Mouse (Mus musculus) limb, embryonic 11.5 days (tissue): ENCODE data around the gene Pxk. TPM values are rescaled to one million over a fixed set of nuclear protein-coding genes. Genes with fewer than 3 reads are reported as not detected.
A peak's percentile ranks its signal among the peaks of the same experiment; 100 is the strongest.
"Not testable (repeated sequence)": the region's sequence is repeated elsewhere in the genome, so short reads cannot be mapped to it uniquely, and the experiment has no call there.

Source experiments
- ATAC-seq: fragments of 200-750 bp; cut with Nextera tagmentation; 2 replicates; pipeline ENCODE4 v1.8.0; 2017; ENCODE audit warnings: low read depth; ENCODE audit not compliant: insufficient number of reproducible peaks, low FRiP score, low TSS enrichment
- DNase-seq: peaks from one replicate; pipeline ENCODE4 v3.0.0-alpha.2; 2015; ENCODE audit warnings: low spot score
- H3K27ac ChIP-seq: fragments of 300-500 bp; sonication (generic); replicated peaks from 2 replicates; pipeline ENCODE4 v1.5.1; 2014; ENCODE audit warnings: low read depth, mild to moderate bottlenecking, low read length
- H3K27me3 ChIP-seq: fragments of 300-500 bp; sonication (generic); 2 replicates; pipeline ENCODE4 v1.6.1; 2014; ENCODE audit warnings: mild to moderate bottlenecking, low read length, mixed read lengths; ENCODE audit not compliant: control insufficient read depth, insufficient read depth
- H3K36me3 ChIP-seq: fragments of 300-500 bp; sonication (generic); 2 replicates; pipeline ENCODE4 v1.6.1; 2014; ENCODE audit warnings: mild to moderate bottlenecking, low read length, moderate library complexity, mixed read lengths; ENCODE audit not compliant: control insufficient read depth, insufficient read depth
- H3K4me1 ChIP-seq: fragments of 300-500 bp; sonication (generic); 2 replicates; pipeline ENCODE4 v1.6.1; 2014; ENCODE audit warnings: low read length, mixed read lengths; ENCODE audit not compliant: control insufficient read depth, insufficient read depth
- H3K4me2 ChIP-seq: fragments of 300-500 bp; sonication (generic); 2 replicates; pipeline ENCODE4 v1.6.1; 2014; ENCODE audit warnings: low read depth, mild to moderate bottlenecking, moderate library complexity; ENCODE audit not compliant: severe bottlenecking
- H3K4me3 ChIP-seq: fragments of 300-500 bp; sonication (generic); 2 replicates; pipeline ENCODE4 v1.5.1; 2014; ENCODE audit warnings: low read depth, low read length
- H3K9ac ChIP-seq: fragments of 300-500 bp; sonication (generic); 2 replicates; pipeline ENCODE4 v1.6.1; 2014; ENCODE audit warnings: mild to moderate bottlenecking, low read length
- H3K9me3 ChIP-seq: fragments of 300-500 bp; sonication (generic); 2 replicates; pipeline ENCODE4 v1.6.1; 2016; ENCODE audit warnings: low read length; ENCODE audit not compliant: control insufficient read depth
- WGBS: fragments of 180-500 bp; shearing (Covaris S2); extraction: QIAGEN DNeasy Blood & Tissue Kit; methylation state at CpG from one replicate; pipeline ENCODE4 v1.1.7; 2014; 5-methylcytosine and 5-hydroxymethylcytosine counted together
- polyA plus RNA-seq: library from polyadenylated mRNA; unstranded; fragments of >200 nt; fragmentation: Nextera tagmentation; extraction: Ambion mirVana; gene quantifications from 2 replicates; pipeline ENCODE4 v1.2.1, GENCODE M21; 2014

Pxk gene
- polyA plus RNA-seq, 1 experiment from 2014 or later = 26.2 TPM

- H3K27me3 ChIP-seq = no peaks in the 10 kb centered on the region
- no peak overlapping the region for H3K4me3 ChIP-seq
- H3K36me3 ChIP-seq = peaks cover 5% of the 10 kb centered on the region; the same call in 1 of the 2 replicates
- H3K4me2 ChIP-seq = no peak overlapping the region
- no peak for DNase-seq
- no peaks in the 10 kb centered on the region for H3K9me3 ChIP-seq
- no peak overlapping the region for H3K9ac ChIP-seq
- WGBS = 79% methylated on average over 2 of the region's 2 CpGs
- H3K27ac ChIP-seq = no peak overlapping the region
- H3K4me1 ChIP-seq = no peaks in the 10 kb centered on the region
- no peak for ATAC-seq
Measured at GRCm38 (mm10) chr14:8161777-8162176, 63.8 kb downstream of the Pxk start.

GRCm38 (mm10) chr14:8164463-8164862 is 66.5 kb downstream of the Pxk start:
- WGBS = 88% methylated on average over 7 of the region's 7 CpGs

GRCm38 (mm10) chr14:8172507-8173410 is 74.7 kb downstream of the Pxk start, which contains the start of gene Pdhb:
Pdhb (minus strand) TSS chr14:8173025.
- DNase-seq = peak; percentile 98
- under 1% methylated on average over 64 of the region's 64 CpGs for WGBS
- Histone ChIP-seq H3K27me3 (no peaks in the 10 kb centered on the region), H3K4me1 (peaks cover 4% of the 10 kb centered on the region), H3K9me3 (no peaks in the 10 kb centered on the region), H3K4me3 (peak within 1 kb of the TSS; percentile 92), H3K36me3 (peaks cover 10% of the 10 kb centered on the region; the same call in 1 of the 2 replicates), H3K4me2 (peak within 1 kb of the TSS; percentile 69), H3K9ac (peak within 1 kb of the TSS; percentile 93), H3K27ac (peak within 1 kb of the TSS; percentile 47; the same call in 1 of the 2 replicates)
- peak; percentile 100 for ATAC-seq

More at GRCm38 (mm10) chr14:8164463-8164862, 66.5 kb downstream of the Pxk start:
- H3K4me2 ChIP-seq = no peak overlapping the region
- peaks cover 22% of the 10 kb centered on the region; the same call in 1 of the 2 replicates for H3K36me3 ChIP-seq
- H3K9ac ChIP-seq = no peak overlapping the region
- H3K9me3 ChIP-seq = no peaks in the 10 kb centered on the region
- no peaks in the 10 kb centered on the region for H3K27me3 ChIP-seq
- H3K4me1 ChIP-seq = no peaks in the 10 kb centered on the region
- no peak overlapping the region for H3K4me3 ChIP-seq
- ATAC-seq (no peak), DNase-seq (no peak)
- no peak overlapping the region for H3K27ac ChIP-seq

GRCm38 (mm10) chr14:8173542-8174250 is 75.7 kb downstream of the Pxk start:
- not testable (repeated sequence) for H3K4me1 ChIP-seq, ATAC-seq, H3K27me3 ChIP-seq, H3K27ac ChIP-seq, H3K9me3 ChIP-seq, DNase-seq, H3K36me3 ChIP-seq
- peak overlapping the region; percentile 51; the same call in 1 of the 2 replicates for H3K9ac ChIP-seq
- H3K4me3 ChIP-seq = peak overlapping the region; percentile 92
- whole genome bisulfite sequencing = 22% methylated on average over 5 of the region's 7 CpGs
- H3K4me2 ChIP-seq = peak overlapping the region; percentile 69

- H3K4me3 ChIP-seq = no peak overlapping the region
- no peak overlapping the region for H3K4me2 ChIP-seq
- no peak overlapping the region for H3K9ac ChIP-seq
- H3K4me1 ChIP-seq = peaks cover 4% of the 10 kb centered on the region
- H3K27ac ChIP-seq = no peak overlapping the region
- no peaks in the 10 kb centered on the region for H3K9me3 ChIP-seq
- H3K36me3 ChIP-seq = no peaks in the 10 kb centered on the region; the same call in 1 of the 2 replicates
- 84% methylated on average over 5 of the region's 5 CpGs for WGBS
- ATAC-seq (no peak), DNase-seq (no peak)
- H3K27me3 ChIP-seq = no peaks in the 10 kb centered on the region
Measured at GRCm38 (mm10) chr14:8174634-8175033, 76.6 kb downstream of the Pxk start.

- no peak for DNase-seq
- Histone ChIP-seq H3K27me3 (no peaks in the 10 kb centered on the region), H3K27ac (no peak overlapping the region), H3K4me2 (no peak overlapping the region), H3K36me3 (no peaks in the 10 kb centered on the region), H3K4me3 (no peak overlapping the region), H3K9me3 (no peaks in the 10 kb centered on the region), H3K9ac (no peak overlapping the region), H3K4me1 (peaks cover 4% of the 10 kb centered on the region)
- WGBS = 63% methylated on average over 5 of the region's 5 CpGs
- ATAC-seq = no peak
Measured at GRCm38 (mm10) chr14:8176251-8176650, 78.2 kb downstream of the Pxk start.

- H3K9ac ChIP-seq = no peak overlapping the region
- no peak overlapping the region for H3K4me3 ChIP-seq
- no peaks in the 10 kb centered on the region for H3K4me1 ChIP-seq
- H3K27me3 ChIP-seq = no peaks in the 10 kb centered on the region
- DNase-seq = no peak
- H3K9me3 ChIP-seq = no peaks in the 10 kb centered on the region
- H3K4me2 ChIP-seq = no peak overlapping the region
- H3K27ac ChIP-seq = no peak overlapping the region
- WGBS = 76% methylated on average over 4 of the region's 4 CpGs
- no peak for ATAC-seq
- no peaks in the 10 kb centered on the region for H3K36me3 ChIP-seq
Measured at GRCm38 (mm10) chr14:8180371-8181035, 82.5 kb downstream of the Pxk start.

- WGBS = 55% methylated on average over 3 of the region's 3 CpGs
- Histone ChIP-seq H3K36me3 (no peaks in the 10 kb centered on the region), H3K4me1 (no peaks in the 10 kb centered on the region), H3K9ac (no peak overlapping the region), H3K9me3 (no peaks in the 10 kb centered on the region), H3K4me2 (no peak overlapping the region), H3K27ac (no peak overlapping the region), H3K4me3 (no peak overlapping the region), H3K27me3 (no peaks in the 10 kb centered on the region)
- ATAC-seq = no peak
- no peak for DNase-seq
Measured at GRCm38 (mm10) chr14:8183330-8183729, 85.3 kb downstream of the Pxk start.
